Mouse (Mus musculus) forebrain, embryonic 13.5 days (tissue): ENCODE data around the gene Zar1l. TPM values are rescaled to one million over a fixed set of nuclear protein-coding genes. Genes with fewer than 3 reads are reported as not detected.

Experiments used
- ATAC-seq: fragments of 200-750 bp; cut with Nextera tagmentation; 2 replicates; pipeline ENCODE4 v1.8.0; 2017
- H3K27ac ChIP-seq: fragments of 300-500 bp; sonication (generic); 2 replicates; pipeline ENCODE4 v1.5.1; 2015; ENCODE audit warnings: inconsistent platforms, mild to moderate bottlenecking, moderate library complexity
- H3K27me3 ChIP-seq: fragments of 300-500 bp; sonication (generic); 2 replicates; pipeline ENCODE4 v1.6.1; 2015; ENCODE audit warnings: mild to moderate bottlenecking, inconsistent platforms
- H3K36me3 ChIP-seq: fragments of 300-500 bp; sonication (generic); 2 replicates; pipeline ENCODE4 v1.6.1; 2015; ENCODE audit warnings: mild to moderate bottlenecking, inconsistent platforms; ENCODE audit not compliant: poor library complexity, severe bottlenecking
- H3K4me1 ChIP-seq: fragments of 300-500 bp; sonication (generic); 2 replicates; pipeline ENCODE4 v1.6.1; 2015; ENCODE audit warnings: inconsistent platforms
- H3K4me2 ChIP-seq: fragments of 300-500 bp; sonication (generic); 2 replicates; pipeline ENCODE4 v1.6.1; 2015; ENCODE audit warnings: inconsistent platforms, mild to moderate bottlenecking, moderate library complexity
- H3K4me3 ChIP-seq: fragments of 300-500 bp; sonication (generic); 2 replicates; pipeline ENCODE4 v1.5.1; 2015; ENCODE audit warnings: mild to moderate bottlenecking, inconsistent platforms
- H3K9ac ChIP-seq: fragments of 300-500 bp; sonication (generic); 2 replicates; pipeline ENCODE4 v1.6.1; 2015; ENCODE audit warnings: mild to moderate bottlenecking, inconsistent platforms
- H3K9me3 ChIP-seq: fragments of 300-500 bp; sonication (generic); replicated peaks from 2 replicates; pipeline ENCODE4 v1.6.1; 2016; ENCODE audit warnings: inconsistent platforms
- WGBS: fragments of 180-500 bp; shearing (Covaris S2); methylation state at CpG from one replicate; pipeline ENCODE4 v1.1.7; 2015; 5-methylcytosine and 5-hydroxymethylcytosine counted together
- polyA plus RNA-seq: library from polyadenylated mRNA; unstranded; fragments of >200 nt; fragmentation: Nextera tagmentation; extraction: Ambion mirVana; gene quantifications from 2 replicates; pipeline ENCODE4 v1.2.1, GENCODE M21; 2015

The Zar1l gene
- polyA plus RNA-seq = not detected in 2 replicates

DNA sequence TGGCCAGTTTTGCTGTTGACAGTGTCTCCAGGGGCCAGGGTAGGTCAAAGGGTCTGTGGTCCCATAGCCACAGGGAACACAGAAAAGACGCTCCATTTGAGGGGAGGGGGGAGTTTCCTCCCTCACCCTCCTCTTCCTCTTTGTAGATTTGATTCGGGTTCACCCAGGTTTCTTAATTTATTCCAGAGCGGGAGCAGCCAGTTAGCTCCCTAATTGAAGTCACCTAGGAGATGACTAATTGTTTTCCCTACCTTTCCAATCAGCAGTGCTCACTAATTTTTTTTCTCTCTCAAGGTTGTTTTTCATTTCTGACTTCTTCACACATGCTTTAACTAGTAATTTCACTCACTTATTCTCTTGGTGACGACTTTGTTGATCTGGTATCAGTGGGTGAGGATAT, at the start of gene Zar1l:
Gene Zar1l, minus strand, starts transcription at position 101 of the 400 bp plus-strand sequence.
- no peak within 1 kb of the TSS for H3K4me2 ChIP-seq
- 58% methylated on average over 4 of the region's 4 CpGs for WGBS
- no peaks in the 10 kb centered on the region for H3K9me3 ChIP-seq
- no peak for ATAC-seq
- H3K9ac ChIP-seq = no peak within 1 kb of the TSS
- no peaks in the 10 kb centered on the region for H3K27me3 ChIP-seq
- peaks cover 7% of the 10 kb centered on the region for H3K4me1 ChIP-seq
- no peak within 1 kb of the TSS for H3K27ac ChIP-seq
- no peaks in the 10 kb centered on the region for H3K36me3 ChIP-seq
- H3K4me3 ChIP-seq = no peak within 1 kb of the TSS

DNA sequence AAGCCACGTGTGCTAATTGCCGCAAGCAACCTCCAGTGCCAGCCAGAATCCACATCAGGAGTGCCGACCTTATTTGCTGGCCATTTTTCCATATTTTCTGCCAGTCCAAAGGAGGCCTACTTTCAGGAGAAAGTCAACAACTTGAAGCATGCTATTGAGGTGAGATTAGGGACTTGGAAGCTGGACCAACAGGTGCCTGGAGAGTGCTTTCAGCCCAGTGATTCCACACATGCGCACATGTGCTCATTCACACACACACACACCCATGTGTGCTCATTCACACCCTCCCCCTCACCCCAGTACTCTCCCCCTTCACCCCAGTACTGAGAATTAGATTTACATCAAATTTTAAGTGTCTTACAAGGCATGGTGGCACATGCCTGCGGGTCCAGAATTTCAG, 49.0 kb upstream of the Zar1l start:
- Histone ChIP-seq H3K4me1 (no peaks in the 10 kb centered on the region), H3K27me3 (no peaks in the 10 kb centered on the region), H3K9me3 (no peaks in the 10 kb centered on the region), H3K9ac (no peak overlapping the region), H3K4me3 (no peak overlapping the region), H3K36me3 (peaks cover 62% of the 10 kb centered on the region), H3K4me2 (no peak overlapping the region), H3K27ac (no peak overlapping the region)
- WGBS = 86% methylated on average over 5 of the region's 5 CpGs
- no peak for ATAC-seq

DNA sequence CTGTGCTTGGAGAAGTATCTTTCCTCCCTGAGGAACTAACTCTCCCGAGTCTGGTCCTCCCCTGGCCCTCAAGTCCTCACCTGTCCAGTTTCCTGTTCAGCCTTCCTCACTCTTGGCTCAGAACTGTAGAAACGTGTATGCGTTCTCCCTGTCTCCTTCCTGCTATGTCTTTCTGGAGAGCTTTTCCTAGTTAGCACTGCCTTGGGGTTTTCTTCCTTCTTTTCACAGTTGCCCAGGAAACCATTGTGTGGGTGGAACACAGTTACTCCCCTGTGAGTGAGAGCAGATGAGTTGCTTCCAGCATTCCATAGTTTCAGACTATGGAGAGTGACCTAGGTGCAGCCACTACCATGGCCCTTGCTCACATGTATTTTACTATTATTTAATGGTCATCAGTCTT, 48.3 kb upstream of the Zar1l start:
- no peak for ATAC-seq
- peaks cover 65% of the 10 kb centered on the region for H3K36me3 ChIP-seq

DNA sequence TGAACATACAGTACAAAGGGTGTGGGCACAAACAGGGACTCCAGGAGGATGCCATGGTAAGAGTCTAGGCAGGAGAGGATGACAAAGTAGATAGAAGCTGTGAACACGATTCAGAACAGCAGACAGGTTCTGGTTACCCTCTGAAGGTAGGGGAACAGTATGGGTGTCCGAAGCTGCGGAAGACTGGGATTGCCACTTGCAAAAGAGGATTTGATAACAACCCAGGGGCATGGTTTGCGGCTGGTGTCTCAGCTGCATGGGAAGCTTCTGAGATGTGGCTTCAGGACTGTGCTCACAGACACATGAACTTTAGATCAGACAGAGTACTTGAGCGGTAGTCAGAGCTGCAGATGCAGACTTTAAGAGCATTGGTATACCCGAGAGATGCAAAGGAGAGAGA, 46.5 kb upstream of the Zar1l start:
- Histone ChIP-seq H3K36me3 (peaks cover 60% of the 10 kb centered on the region), H3K27ac (no peak overlapping the region), H3K9ac (no peak overlapping the region), H3K27me3 (no peaks in the 10 kb centered on the region), H3K9me3 (no peaks in the 10 kb centered on the region), H3K4me1 (no peaks in the 10 kb centered on the region), H3K4me2 (no peak overlapping the region), H3K4me3 (no peak overlapping the region)
- ATAC-seq = no peak
- WGBS = 93% methylated on average over 6 of the region's 6 CpGs

More for the DNA sequence above, 48.3 kb upstream of the Zar1l start:
- H3K4me3 ChIP-seq = no peak overlapping the region
- no peaks in the 10 kb centered on the region for H3K4me1 ChIP-seq
- no peak overlapping the region for H3K27ac ChIP-seq
- H3K9ac ChIP-seq = no peak overlapping the region
- WGBS = 62% methylated on average over 3 of the region's 3 CpGs
- H3K4me2 ChIP-seq = no peak overlapping the region
- no peaks in the 10 kb centered on the region for H3K9me3 ChIP-seq
- no peaks in the 10 kb centered on the region for H3K27me3 ChIP-seq

DNA sequence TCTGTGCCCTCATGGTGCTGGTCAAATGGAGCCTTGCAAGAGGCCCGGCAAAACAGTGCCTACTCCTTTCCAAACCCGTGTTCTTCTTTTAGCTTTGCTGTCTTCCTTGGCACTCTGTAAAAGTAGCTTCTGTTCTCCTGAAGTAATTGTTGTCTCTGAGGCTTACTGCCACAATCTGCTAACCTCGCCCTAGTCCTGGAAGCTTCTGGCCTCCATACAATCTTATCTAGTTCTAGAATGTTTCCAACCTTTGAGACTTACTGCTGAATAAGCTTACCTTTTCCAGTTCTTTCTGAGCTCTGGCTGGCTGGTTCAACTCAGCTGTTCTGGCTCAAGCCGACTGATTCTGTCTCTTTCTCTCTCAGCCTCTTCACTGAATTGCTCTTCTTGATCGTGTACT, 43.8 kb upstream of the Zar1l start:
- no peaks in the 10 kb centered on the region for H3K27me3 ChIP-seq
- peaks cover 53% of the 10 kb centered on the region for H3K36me3 ChIP-seq
- 93% methylated on average over 5 of the region's 5 CpGs for WGBS
- no peaks in the 10 kb centered on the region for H3K4me1 ChIP-seq
- ATAC-seq = no peak
- H3K4me2 ChIP-seq = no peak overlapping the region
- no peaks in the 10 kb centered on the region for H3K9me3 ChIP-seq
- H3K4me3 ChIP-seq = no peak overlapping the region
- no peak overlapping the region for H3K27ac ChIP-seq
- H3K9ac ChIP-seq = no peak overlapping the region

DNA sequence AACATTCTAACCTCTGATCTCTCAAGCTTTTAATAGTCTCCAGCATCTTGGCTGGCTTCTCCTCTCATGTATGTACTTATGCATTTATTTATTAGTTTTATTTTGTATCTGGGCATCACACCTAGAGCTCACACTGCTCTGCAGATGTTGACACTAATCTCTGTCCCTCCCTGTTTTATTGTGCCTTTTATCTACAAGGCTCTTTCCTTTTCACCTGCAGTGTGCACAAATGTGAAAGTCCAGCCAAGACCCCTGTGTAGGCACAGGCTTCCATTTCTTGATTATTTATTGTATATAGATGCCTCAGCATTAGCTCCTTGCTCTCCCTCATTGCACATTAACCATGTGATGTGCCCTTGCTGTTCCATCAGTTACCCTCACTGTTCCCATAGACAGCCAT, 43.4 kb upstream of the Zar1l start:
- Histone ChIP-seq H3K4me3 (no peak overlapping the region), H3K36me3 (peaks cover 53% of the 10 kb centered on the region), H3K9me3 (no peaks in the 10 kb centered on the region), H3K27ac (no peak overlapping the region), H3K4me1 (no peaks in the 10 kb centered on the region), H3K4me2 (no peak overlapping the region), H3K9ac (no peak overlapping the region), H3K27me3 (no peaks in the 10 kb centered on the region)
- no peak for ATAC-seq

DNA sequence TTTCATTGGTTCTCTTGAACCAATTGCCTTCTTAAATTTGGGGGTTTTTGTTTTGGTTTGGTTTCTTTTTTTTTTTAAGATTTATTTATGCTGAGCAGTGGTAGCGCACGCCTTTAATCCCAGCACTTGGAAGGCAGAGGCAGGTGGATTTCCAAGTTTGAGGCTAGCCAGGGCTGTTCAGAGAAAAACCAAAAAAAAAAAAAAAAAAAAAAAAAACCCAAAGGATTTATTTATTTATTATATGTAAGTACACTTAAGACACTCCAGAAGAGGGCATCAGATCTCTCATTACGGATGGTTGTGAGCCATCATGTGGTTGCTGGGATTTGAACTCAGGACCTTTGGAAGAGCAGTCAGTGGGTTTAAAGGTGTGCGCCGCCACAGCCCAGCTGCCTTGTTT, 42.9 kb upstream of the Zar1l start:
- no peak overlapping the region for H3K27ac ChIP-seq
- no peak overlapping the region for H3K4me2 ChIP-seq
- no peaks in the 10 kb centered on the region for H3K27me3 ChIP-seq
- H3K4me1 ChIP-seq = no peaks in the 10 kb centered on the region
- WGBS = 96% methylated on average over 5 of the region's 5 CpGs
- peaks cover 52% of the 10 kb centered on the region for H3K36me3 ChIP-seq
- no peak overlapping the region for H3K4me3 ChIP-seq
- H3K9me3 ChIP-seq = no peaks in the 10 kb centered on the region
- ATAC-seq = no peak
- H3K9ac ChIP-seq = no peak overlapping the region

DNA sequence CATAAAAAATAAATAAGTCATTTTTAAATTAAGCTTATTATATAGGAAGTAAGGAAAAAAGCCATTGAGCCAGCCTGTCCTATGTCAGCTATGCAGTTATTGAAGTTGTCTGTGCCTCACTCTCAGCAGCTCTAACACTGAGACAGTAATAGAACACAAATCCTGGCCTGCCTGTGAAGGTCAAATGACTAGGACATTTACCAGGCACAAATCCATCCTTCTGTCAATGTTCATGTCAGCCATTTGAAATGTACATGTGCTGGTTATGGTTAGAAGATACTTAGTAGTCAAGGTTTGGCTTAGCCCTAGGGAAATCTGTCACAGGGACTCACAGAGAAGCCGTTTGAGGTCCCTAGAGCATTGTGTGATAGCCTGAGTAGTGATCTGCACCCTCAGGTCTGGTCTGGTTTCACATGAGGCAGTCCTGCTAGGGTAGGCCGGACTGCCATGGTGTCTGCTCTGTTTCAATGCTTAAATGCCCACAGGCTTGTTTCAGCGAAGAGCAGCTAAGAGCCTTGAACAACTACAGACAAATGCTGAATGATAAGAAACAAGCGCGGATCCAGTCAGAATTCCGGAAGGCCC, 41.6 kb upstream of the Zar1l start:
- ATAC-seq = no peak
- Histone ChIP-seq H3K9ac (no peak overlapping the region), H3K4me2 (no peak overlapping the region), H3K9me3 (no peaks in the 10 kb centered on the region), H3K27ac (no peak overlapping the region), H3K27me3 (no peaks in the 10 kb centered on the region), H3K4me1 (no peaks in the 10 kb centered on the region), H3K36me3 (peaks cover 43% of the 10 kb centered on the region), H3K4me3 (no peak overlapping the region)
- 93% methylated on average over 6 of the region's 6 CpGs for WGBS

DNA sequence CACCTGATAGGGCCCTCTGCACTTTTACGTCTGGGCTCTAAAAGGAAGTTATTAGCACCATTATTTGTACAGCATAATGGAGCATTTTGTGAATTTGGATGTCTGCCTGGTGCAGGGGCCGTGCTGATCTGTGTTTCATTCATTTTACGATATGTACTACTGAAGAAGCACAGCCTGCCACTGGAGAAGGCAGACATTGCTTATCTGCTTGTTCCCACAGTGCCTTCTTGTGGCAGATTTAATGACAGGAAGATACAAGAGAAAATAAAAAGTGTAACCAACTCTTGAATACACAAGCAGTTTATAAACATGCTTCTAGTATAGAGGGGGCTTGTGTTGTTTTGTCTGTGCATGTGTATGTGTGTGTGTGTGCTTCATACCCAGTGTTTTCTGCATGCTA, 33.7 kb upstream of the Zar1l start:
- no peak overlapping the region for H3K4me3 ChIP-seq
- H3K9me3 ChIP-seq = no peaks in the 10 kb centered on the region
- ATAC-seq = no peak
- no peak overlapping the region for H3K27ac ChIP-seq
- no peaks in the 10 kb centered on the region for H3K27me3 ChIP-seq
- peaks cover 45% of the 10 kb centered on the region for H3K36me3 ChIP-seq
- H3K9ac ChIP-seq = no peak overlapping the region
- H3K4me1 ChIP-seq = 0 out of 2 replicates have a peak, but pooled peaks cover 3% of the 10 kb centered on the region
- no peak overlapping the region for H3K4me2 ChIP-seq
- 65% methylated on average over 3 of the region's 3 CpGs for WGBS

DNA sequence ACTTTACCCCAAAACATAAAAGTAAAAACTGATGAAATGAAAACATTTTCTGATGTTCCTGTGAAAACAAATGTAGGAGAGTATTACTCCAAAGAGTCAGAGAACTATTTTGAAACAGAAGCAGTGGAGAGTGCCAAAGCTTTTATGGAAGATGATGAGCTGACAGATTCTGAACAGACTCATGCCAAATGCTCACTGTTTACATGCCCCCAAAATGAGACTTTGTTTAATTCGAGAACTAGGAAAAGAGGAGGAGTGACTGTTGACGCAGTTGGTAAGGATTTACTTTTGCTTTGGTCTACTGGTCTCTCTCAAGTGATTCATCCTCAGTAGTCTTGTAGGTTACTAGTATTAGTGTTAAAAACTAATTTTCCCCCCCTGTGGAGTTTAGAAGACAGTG, 25.2 kb upstream of the Zar1l start:
- no peak overlapping the region for H3K9ac ChIP-seq
- H3K27ac ChIP-seq = no peak overlapping the region
- no peak overlapping the region for H3K4me2 ChIP-seq
- 0 out of 2 replicates have a peak, but pooled peaks cover 3% of the 10 kb centered on the region for H3K4me1 ChIP-seq
- no peak overlapping the region for H3K4me3 ChIP-seq
- no peaks in the 10 kb centered on the region for H3K27me3 ChIP-seq
- peaks cover 27% of the 10 kb centered on the region for H3K36me3 ChIP-seq
- 95% methylated on average over 2 of the region's 2 CpGs for WGBS
- peaks cover 2% of the 10 kb centered on the region; the same call in 1 of the 2 replicates for H3K9me3 ChIP-seq
- ATAC-seq = no peak

DNA sequence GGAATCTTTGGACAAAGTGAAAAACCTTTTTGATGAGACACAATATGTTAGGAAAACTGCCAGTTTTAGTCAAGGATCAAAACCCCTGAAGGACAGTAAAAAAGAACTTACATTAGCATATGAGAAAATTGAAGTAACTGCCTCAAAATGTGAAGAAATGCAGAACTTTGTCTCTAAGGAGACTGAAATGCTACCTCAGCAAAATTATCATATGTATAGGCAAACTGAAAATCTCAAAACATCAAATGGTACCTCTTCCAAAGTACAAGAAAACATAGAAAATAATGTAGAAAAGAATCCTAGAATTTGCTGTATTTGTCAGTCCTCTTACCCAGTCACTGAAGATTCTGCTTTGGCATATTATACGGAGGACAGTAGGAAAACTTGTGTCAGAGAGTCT, 23.3 kb upstream of the Zar1l start:
- H3K4me3 ChIP-seq = no peak overlapping the region
- H3K4me1 ChIP-seq = no peaks in the 10 kb centered on the region

DNA sequence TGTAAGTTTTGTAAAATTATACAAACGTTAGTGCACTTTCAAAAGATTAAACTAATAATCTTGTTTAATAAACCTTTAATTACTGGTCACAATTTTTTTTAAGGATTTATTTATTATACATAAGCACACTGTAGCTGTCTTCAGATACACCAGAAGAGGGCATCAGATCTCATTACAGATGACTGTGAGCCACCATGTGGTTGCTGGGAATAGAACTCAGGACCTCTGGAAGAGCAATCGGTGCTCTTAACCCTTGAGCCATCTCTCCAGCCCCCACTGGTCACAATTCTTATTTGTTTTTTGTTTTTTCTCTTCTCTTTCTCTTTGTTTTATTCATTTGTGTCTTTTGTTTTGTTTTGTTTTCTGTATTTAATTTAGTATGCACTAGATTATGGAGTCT, 7.3 kb upstream of the Zar1l start:
- no peak for ATAC-seq
- no peaks in the 10 kb centered on the region for H3K27me3 ChIP-seq
- no peaks in the 10 kb centered on the region for H3K9me3 ChIP-seq
- H3K36me3 ChIP-seq = peaks cover 6% of the 10 kb centered on the region; the same call in 1 of the 2 replicates
- WGBS = 91% methylated on average over 2 of the region's 2 CpGs
- no peak overlapping the region for H3K9ac ChIP-seq
- no peak overlapping the region for H3K4me3 ChIP-seq
- no peak overlapping the region for H3K27ac ChIP-seq
- peaks cover 17% of the 10 kb centered on the region for H3K4me1 ChIP-seq
- no peak overlapping the region for H3K4me2 ChIP-seq

More for the DNA sequence above, 23.3 kb upstream of the Zar1l start:
- no peak for ATAC-seq
- no peaks in the 10 kb centered on the region for H3K27me3 ChIP-seq
- H3K4me2 ChIP-seq = no peak overlapping the region
- peaks cover 2% of the 10 kb centered on the region; the same call in 1 of the 2 replicates for H3K9me3 ChIP-seq
- WGBS = 96% methylated on average over 1 of the region's 1 CpGs
- H3K27ac ChIP-seq = no peak overlapping the region
- H3K36me3 ChIP-seq = peaks cover 44% of the 10 kb centered on the region
- H3K9ac ChIP-seq = no peak overlapping the region

DNA sequence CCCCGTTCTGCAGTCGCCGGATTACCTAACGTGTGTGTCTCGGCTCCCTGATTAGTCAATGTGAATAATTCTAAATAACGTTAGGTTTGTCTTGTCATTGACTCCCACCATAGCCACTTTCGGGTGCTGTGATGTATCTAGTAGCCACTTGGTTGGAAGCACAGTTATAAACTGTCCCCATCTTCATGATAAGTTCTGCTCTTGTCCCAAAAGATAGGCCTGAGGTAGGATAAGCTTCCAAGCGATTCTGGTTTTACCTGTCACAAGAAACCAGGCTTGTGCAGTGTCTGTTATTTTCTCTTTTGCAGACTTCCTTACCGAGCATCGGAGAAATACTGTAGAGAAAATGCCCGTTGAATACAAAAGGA, 4.9 kb upstream of the Zar1l start:
- H3K36me3 ChIP-seq = no peaks in the 10 kb centered on the region
- H3K4me2 ChIP-seq = peak overlapping the region; percentile 66
- peak overlapping the region; percentile 73 for H3K4me3 ChIP-seq
- H3K27me3 ChIP-seq = no peaks in the 10 kb centered on the region
- peak overlapping the region; percentile 44; the same call in 1 of the 2 replicates for H3K27ac ChIP-seq
- no peaks in the 10 kb centered on the region for H3K9me3 ChIP-seq
- WGBS = 8% methylated on average over 11 of the region's 11 CpGs
- peak overlapping the region; percentile 85 for H3K9ac ChIP-seq
- ATAC-seq = no peak
- peaks cover 17% of the 10 kb centered on the region for H3K4me1 ChIP-seq
